Mouse (Mus musculus) adrenal gland, adult 2 months (tissue): ENCODE results near the gene Gm10282. TPM values are rescaled to one million over a fixed set of nuclear protein-coding genes. Genes with fewer than 3 reads are reported as not detected.
A peak's percentile ranks its signal among the peaks of the same experiment; 100 is the strongest.

ENCODE experiments used
- DNase-seq: peaks from one replicate; pipeline ENCODE4 v3.0.0; 2021
- polyA plus RNA-seq: library from polyadenylated mRNA; depleted of rRNA; stranded (reverse); fragments of >200 nt; gene quantifications from 2 replicates; pipeline ENCODE4 v1.2.3, GENCODE M21; 2012
- total RNA-seq, 2 experiments: library from RNA; stranded (reverse); gene quantifications; 2 replicates each; pipeline ENCODE4 v1.2.3; 2021

The Gm10282 gene
- total and polyA plus RNA-seq, 3 experiments = 0.10 to 17.1 (median 6.4) TPM

DNA sequence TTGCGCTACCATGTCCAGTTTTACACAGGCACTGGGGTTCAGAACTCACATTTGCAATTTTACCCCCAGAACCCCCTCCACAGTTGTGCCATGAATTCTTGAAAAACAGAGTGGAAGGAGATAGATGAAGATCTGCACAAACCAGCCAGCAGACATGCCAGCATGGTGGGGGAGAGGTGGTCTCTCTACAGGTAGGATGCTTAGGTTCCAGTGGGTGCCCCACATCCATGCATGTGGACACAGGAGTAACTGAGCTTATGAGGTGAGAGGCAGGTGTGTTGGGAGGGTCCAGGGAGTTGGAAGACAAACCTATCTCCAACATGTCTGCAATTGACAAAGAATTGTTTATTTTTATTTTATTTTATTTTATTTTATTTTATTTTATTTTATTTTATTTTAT, 6.1 kb downstream of the Gm10282 start:
- DNase-seq = no peak

DNA sequence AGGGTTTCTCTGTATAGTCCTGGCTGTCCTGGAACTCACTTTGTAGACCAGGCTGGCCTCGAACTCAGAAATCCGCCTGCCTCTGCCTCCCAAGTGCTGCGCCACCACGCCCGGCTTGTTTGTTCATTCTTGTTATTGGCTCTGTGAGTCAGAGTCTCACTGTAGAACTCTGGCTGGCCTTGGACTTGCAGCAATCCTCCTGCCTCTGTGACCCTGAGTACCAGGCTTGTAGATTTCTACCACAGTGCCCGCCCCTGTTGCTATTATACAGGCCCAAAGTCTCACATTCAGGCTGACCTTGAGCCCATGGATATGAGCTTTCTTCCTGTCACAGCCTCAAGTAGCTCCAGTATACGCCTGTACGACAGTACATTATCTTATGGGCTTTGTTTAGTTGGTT, 8.5 kb downstream of the Gm10282 start:
- DNase-seq = peak; percentile 56

DNA sequence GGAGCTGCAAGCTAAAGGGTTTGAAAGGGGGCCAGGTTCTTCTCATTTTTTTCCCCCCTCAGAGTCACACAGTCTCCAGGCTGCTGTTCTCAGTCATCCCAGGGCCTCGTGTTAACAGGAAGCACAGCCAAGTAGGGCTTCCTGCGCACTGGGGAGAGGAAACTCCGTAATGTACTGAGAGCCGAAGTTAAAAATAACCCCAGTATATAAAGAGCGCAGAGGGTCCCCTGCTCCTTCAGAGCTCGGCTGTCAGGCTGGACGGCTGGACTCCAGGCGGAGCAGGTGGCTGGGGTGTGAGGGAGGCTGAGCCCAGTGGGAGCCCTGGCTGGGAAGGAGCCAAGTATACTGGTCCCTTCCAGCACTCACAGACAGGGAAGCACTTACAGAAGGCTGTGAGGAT, 9.4 kb downstream of the Gm10282 start:
- peak; percentile 86 for DNase-seq

GRCm38 (mm10) chr8:72295125-72295524, 9.9 kb downstream of the Gm10282 start:
- no peak for DNase-seq

- no peak for DNase-seq
These were observed 11.8 kb downstream of the Gm10282 start for GRCm38 (mm10) chr8:72293309-72293708.

- no peak for DNase-seq
These were observed 14.0 kb downstream of the Gm10282 start for GRCm38 (mm10) chr8:72291104-72291503.

GRCm38 (mm10) chr8:72289051-72289450, 16.0 kb downstream of the Gm10282 start:
- DNase-seq = no peak

- no peak for DNase-seq
These were observed 19.8 kb downstream of the Gm10282 start for GRCm38 (mm10) chr8:72285285-72285684.

DNA sequence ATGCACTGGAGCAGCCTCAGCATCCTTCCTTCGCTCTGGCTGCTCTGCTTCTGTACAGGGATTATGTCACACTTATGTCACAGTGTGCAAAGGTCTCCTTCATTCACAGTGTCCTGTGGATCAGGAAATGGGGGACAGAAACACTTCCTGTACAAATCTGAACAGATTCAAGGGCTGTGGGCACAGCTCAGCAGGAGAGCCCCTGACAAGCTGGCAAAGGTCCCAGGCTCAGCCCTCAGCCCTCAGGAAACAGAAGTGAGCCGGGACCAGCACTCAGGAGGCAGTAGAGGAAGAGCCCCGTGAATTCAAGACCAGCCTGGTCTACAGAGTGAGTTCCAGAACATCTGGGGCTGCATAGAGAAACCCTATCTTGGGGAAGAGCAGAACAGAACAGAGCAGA, 23.4 kb downstream of the Gm10282 start:
- peak; percentile 49 for DNase-seq

- no peak for DNase-seq
These were observed 25.9 kb downstream of the Gm10282 start for GRCm38 (mm10) chr8:72279151-72279550.

DNA sequence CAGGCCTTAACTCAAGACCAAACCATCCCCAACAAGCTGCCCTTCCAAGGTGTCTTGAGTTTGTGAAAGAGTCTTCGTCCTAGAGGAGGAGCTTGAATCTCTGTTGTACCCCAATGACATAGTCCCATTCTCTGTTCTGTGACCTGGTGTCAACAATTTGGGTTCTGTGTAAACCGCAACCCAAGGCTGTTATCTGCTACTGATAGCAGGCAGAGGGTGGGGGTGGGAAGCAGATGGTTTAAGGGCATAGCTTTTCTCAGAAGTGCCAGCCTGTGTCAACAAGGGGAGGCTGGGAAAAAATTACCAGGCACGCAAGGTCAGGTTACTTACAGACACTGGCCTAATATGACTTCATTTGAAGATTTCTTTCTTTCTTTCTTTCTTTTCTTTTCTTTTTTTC, 27.8 kb downstream of the Gm10282 start:
- DNase-seq = no peak

- no peak for DNase-seq
These were observed 31.3 kb downstream of the Gm10282 start for GRCm38 (mm10) chr8:72273807-72274206.

- DNase-seq = no peak
These were observed 31.8 kb downstream of the Gm10282 start for GRCm38 (mm10) chr8:72273111-72273770.

GRCm38 (mm10) chr8:72272361-72272760, 32.7 kb downstream of the Gm10282 start:
- DNase-seq = peak; percentile 74

- DNase-seq = peak; percentile 38
These were observed 33.4 kb downstream of the Gm10282 start for GRCm38 (mm10) chr8:72271691-72272090.

DNA sequence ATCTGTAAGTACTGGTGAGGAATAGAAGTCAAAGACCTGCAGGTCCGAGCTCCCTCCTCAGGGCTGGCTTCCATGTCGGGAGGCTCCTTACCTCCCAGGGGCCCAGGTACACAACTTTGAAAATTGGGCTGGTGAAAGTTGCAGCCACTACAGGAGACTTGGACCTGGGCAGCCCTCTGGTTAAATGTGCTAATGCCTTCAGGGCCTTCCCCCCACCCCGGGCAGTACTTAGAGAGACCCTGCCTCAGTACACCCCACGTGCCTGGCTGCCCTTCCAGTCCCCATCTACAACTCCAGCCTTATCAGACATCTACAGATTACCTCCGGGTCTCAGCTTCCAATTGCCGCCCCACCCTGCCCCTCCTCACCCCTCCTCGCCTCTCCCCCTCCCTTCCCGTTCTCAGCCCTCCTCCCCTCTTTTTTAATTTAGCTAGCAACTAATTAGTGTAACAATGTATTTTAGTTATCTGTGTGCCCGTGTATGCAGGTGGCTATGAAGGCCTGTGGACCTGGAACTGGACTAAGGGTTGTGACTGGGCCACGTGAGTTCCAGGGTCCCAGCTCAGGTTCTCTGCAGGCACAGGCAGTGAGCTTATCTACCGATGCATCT, 33.9 kb downstream of the Gm10282 start:
- DNase-seq = no peak

DNA sequence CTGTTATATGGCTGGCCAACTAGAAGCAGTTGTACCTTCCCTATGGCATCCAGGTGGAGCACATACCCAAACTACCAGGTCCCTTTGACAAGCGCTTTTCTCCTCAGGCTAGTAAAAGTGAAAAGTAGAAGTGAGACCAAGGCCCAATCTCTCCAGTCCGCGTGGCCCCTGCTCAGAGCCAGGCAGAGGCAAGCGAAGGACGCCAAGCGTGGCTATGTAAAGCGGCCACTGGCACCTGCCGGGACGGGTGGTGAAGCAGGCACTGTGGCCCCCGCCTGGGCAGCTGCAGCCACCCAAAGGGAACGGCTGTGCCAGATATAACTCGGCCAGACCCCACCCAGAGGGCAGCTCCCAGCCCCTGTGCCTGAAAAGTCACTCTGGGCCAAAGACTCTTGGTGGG, 34.5 kb downstream of the Gm10282 start:
- DNase-seq = no peak

DNA sequence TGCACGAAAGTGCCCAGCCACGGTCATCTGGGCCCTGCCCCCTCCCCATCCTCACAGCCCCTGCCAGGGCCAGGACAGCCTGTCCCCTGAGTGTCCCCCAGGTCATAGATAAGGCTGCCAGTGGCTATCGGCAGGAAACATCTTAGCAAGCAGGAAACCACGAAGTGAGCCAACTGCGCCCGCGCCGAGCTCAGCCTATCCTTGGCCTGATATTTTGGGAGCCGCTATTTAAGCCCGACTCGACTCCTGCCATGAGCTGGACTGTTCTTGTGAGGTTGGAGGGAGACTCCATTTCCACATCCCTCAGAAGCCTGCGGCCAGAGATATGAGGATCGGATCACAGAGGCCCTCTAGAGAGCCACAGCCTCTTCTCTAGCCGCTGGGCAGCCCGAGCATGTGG, 36.7 kb downstream of the Gm10282 start:
- peak; percentile 82 for DNase-seq

GRCm38 (mm10) chr8:72267106-72267505, 38.0 kb downstream of the Gm10282 start:
- DNase-seq = no peak

GRCm38 (mm10) chr8:72266671-72267070, 38.4 kb downstream of the Gm10282 start:
- DNase-seq = peak; percentile 43

GRCm38 (mm10) chr8:72265342-72265741, 39.7 kb downstream of the Gm10282 start:
- peak; percentile 57 for DNase-seq

DNA sequence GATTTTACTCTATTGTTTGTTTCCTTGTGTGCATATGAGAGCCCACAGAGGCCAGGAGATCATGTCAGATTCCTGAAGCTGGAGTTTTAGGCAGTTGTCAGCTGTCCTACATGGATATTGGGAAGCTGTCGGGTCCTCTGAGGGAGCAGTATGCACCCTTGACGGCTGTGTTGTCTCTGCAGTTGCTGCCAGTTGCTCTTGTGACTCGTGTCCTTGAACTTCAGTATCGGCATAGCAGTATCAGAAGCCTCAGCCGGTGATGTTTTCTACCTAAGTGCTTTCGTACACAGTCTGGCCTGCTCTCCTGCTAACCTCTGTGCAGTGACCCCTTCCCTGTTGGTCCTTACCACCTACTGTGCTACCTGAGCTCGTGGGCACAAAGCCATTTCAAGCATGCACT, 41.6 kb downstream of the Gm10282 start:
- peak; percentile 78 for DNase-seq

GRCm38 (mm10) chr8:72262756-72263155, 42.3 kb downstream of the Gm10282 start:
- DNase-seq = peak; percentile 87

- peak; percentile 71 for DNase-seq
These were observed 43.2 kb downstream of the Gm10282 start for GRCm38 (mm10) chr8:72261872-72262271.
